Mouse (Mus musculus) mouse trophoblast stem cell (cell line): Measurements from ENCODE around the gene Chrm4.

Experiments
- in situ Hi-C, 2 experiments: fragments of 300-500 bp; cut with MseI, MboI; formaldehyde crosslinking; loops; 2 replicates in 1 of 2; 3 replicates in 1 of 2; pipeline ENCODE4 v1.15.1; 2025

Gene Chrm4

GRCm38 (mm10) chr2:91926949-91927348, at the start of gene Chrm4:
Gene Chrm4 (plus strand): TSS chr2:91927249.
- in situ Hi-C loops: no loop called here

GRCm38 (mm10) chr2:91878387-91879180, 48.5 kb upstream of the Chrm4 start:
- in situ Hi-C loops: no loop called here

GRCm38 (mm10) chr2:91883961-91884360, 43.1 kb upstream of the Chrm4 start:
- in situ Hi-C loops: no loop called here

GRCm38 (mm10) chr2:91884616-91885015, 42.4 kb upstream of the Chrm4 start:
- in situ Hi-C loops: no loop called here

- in situ Hi-C loops: no loop called here
These were observed 32.3 kb upstream of the Chrm4 start for GRCm38 (mm10) chr2:91894716-91895115.

- in situ Hi-C loops: no loop called here
These were observed 31.6 kb upstream of the Chrm4 start for GRCm38 (mm10) chr2:91895401-91895800.

GRCm38 (mm10) chr2:91897968-91898367, 29.1 kb upstream of the Chrm4 start:
- in situ Hi-C loops: no loop called here

- in situ Hi-C loops: no loop called here
These were observed 27.9 kb upstream of the Chrm4 start for GRCm38 (mm10) chr2:91899141-91899540.

GRCm38 (mm10) chr2:91900431-91900830, 26.6 kb upstream of the Chrm4 start:
- in situ Hi-C loops: no loop called here

GRCm38 (mm10) chr2:91902336-91902735, 24.7 kb upstream of the Chrm4 start:
- in situ Hi-C loops: no loop called here

- in situ Hi-C loops: no loop called here
These were observed 23.7 kb upstream of the Chrm4 start for GRCm38 (mm10) chr2:91903171-91903925.

- in situ Hi-C loops: no loop called here
These were observed 22.3 kb upstream of the Chrm4 start for GRCm38 (mm10) chr2:91904618-91905307.

GRCm38 (mm10) chr2:91906141-91906540, 20.9 kb upstream of the Chrm4 start:
- in situ Hi-C loops: no loop called here

- in situ Hi-C loops: no loop called here
These were observed 14.4 kb upstream of the Chrm4 start for GRCm38 (mm10) chr2:91912616-91913015.

- in situ Hi-C loops: no loop called here
These were observed 13.5 kb upstream of the Chrm4 start for GRCm38 (mm10) chr2:91913328-91914110.

- in situ Hi-C loops: no loop called here
These were observed 10.6 kb upstream of the Chrm4 start for GRCm38 (mm10) chr2:91916346-91916977.

GRCm38 (mm10) chr2:91917096-91917495, 10.0 kb upstream of the Chrm4 start:
- in situ Hi-C loops: no loop called here

- in situ Hi-C loops: no loop called here
These were observed 6.9 kb upstream of the Chrm4 start for GRCm38 (mm10) chr2:91920130-91920529.

- in situ Hi-C loops: no loop called here
These were observed 5.8 kb upstream of the Chrm4 start for GRCm38 (mm10) chr2:91921181-91921789.

- in situ Hi-C loops: no loop called here
These were observed 5.1 kb upstream of the Chrm4 start for GRCm38 (mm10) chr2:91921790-91922570.
